ENCODE assay signal across 9 mouse cellular contexts in the genomic region with DNA sequence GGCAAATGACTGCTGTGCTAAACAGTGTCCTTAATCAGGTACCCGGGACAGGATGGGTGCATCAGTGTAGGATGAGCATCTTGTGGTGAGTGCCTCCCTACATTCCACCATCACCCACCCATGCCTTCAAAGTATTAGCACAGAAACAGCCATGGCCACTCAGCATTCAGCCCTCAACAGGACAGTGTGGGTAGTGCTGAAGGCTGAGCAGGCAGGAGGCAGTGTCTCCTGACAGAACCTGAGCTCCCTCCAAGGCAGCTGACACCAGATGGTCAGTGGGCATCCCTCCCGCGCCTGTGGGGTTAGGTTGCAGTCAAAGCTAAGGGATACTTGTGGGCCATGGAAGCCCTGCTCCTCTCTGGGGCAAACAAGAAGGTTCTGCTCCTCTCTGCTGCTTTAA.
A peak's percentile ranks its signal among the peaks of the same experiment; 100 is the strongest.
DNase-seq lines count a peak whose midpoint lies in the region; ATAC-seq and TF ChIP-seq lines count a peak whose summit lies in the region.
"Had no signal": no experiment of that assay in that cellular context is flagged by ENCODE, and none has a peak within 500 bp of the region (broad histone marks: within the 10 kb centered on the region; RNA-seq: fewer than 3 reads in every experiment).

No protein-coding gene starts in this region.

- H3K4me1 ChIP-seq in heart, embryonic 12.5 days (replicated peaks) = peaks cover 34% of the 10 kb centered on the region
- no peaks in the 10 kb centered on the region for H3K4me1 ChIP-seq in stomach, postnatal 0 days (replicated peaks; ENCODE audit: control insufficient read depth, insufficient read depth)

- no peak overlapping the region for H3K4me2 ChIP-seq in heart, embryonic 12.5 days
- H3K4me2 ChIP-seq in stomach, postnatal 0 days (replicated peaks; ENCODE audit: low read depth) = no peak overlapping the region

- H3K27ac ChIP-seq in heart, embryonic 12.5 days (ENCODE audit: poor library complexity, severe bottlenecking) = no peak overlapping the region
- no peak overlapping the region for H3K27ac ChIP-seq in stomach, postnatal 0 days (replicated peaks)

- TF ChIP-seq EP300 in stomach, postnatal 0 days (optimal IDR thresholded peaks at IDR 0.05) = no peak

- peak; percentile 45 to 48 for DNase-seq in heart, adult 18-20 months
- DNase-seq in right cerebral cortex, postnatal 14 days = peak; percentile 24
- no peak for DNase-seq in right cerebral cortex, postnatal 4 days
- peak; percentile 32 for DNase-seq in heart, adult 8-10 months (ENCODE audit: low spot score)
- no peak for DNase-seq in stomach, postnatal 0 days (ENCODE audit: low spot score)
- DNase-seq in spleen, postnatal 10 days (ENCODE audit: low spot score in 2 of 2) = no peak
- DNase-seq in kidney, adult 8-10 months = no peak

- no peaks in the 10 kb centered on the region for H3K9me3 ChIP-seq in heart, embryonic 12.5 days (replicated peaks)
- no peaks in the 10 kb centered on the region for H3K9me3 ChIP-seq in stomach, postnatal 0 days (ENCODE audit: control insufficient read depth, low read length)

- no peak overlapping the region for H3K9ac ChIP-seq in heart, embryonic 12.5 days
- H3K9ac ChIP-seq in stomach, postnatal 0 days (ENCODE audit: low read length) = no peak overlapping the region

- no peaks in the 10 kb centered on the region for H3K27me3 ChIP-seq in heart, embryonic 12.5 days (replicated peaks)
- H3K27me3 ChIP-seq in stomach, postnatal 0 days (ENCODE audit: control insufficient read depth, insufficient read depth, low read length) = no peaks in the 10 kb centered on the region
- H3K27me3 ChIP-seq: CH12.LX had no signal

- peak; percentile 24; the same call in 1 of the 2 replicates for TF ChIP-seq CTCF in stomach, postnatal 0 days (IDR thresholded peaks at IDR 0.05; ENCODE audit: low read depth)

- H3K36me3 ChIP-seq in heart, embryonic 12.5 days = peaks cover 54% of the 10 kb centered on the region
- H3K36me3 ChIP-seq in stomach, postnatal 0 days (ENCODE audit: control insufficient read depth, insufficient read depth, low read length) = peaks cover 9% of the 10 kb centered on the region; the same call in 1 of the 2 replicates

- H3K4me3 ChIP-seq in heart, embryonic 12.5 days = no peak overlapping the region
- H3K4me3 ChIP-seq in stomach, postnatal 0 days (ENCODE audit: low read depth, low read length) = no peak overlapping the region

- 66% methylated on average over 3 of the region's 3 CpGs for WGBS in heart, embryonic 12.5 days
- 55% methylated on average over 3 of the region's 3 CpGs for WGBS in stomach, postnatal 0 days

- ATAC-seq in heart, embryonic 12.5 days (ENCODE audit: insufficient number of reproducible peaks, low FRiP score) = no peak
- ATAC-seq in stomach, postnatal 0 days (ENCODE audit: low FRiP score, low TSS enrichment) = no peak

Comparison
In these comparisons a context has a peak if more than half of its experiments do, and no peak if none do; other contexts are left out.
1. DNase-seq: peak in heart, adult 18-20 months (2 of 2), right cerebral cortex, postnatal 14 days (single experiment) and heart, adult 8-10 months (single experiment); none in right cerebral cortex, postnatal 4 days (single experiment), stomach, postnatal 0 days (single experiment), spleen, postnatal 10 days (0 of 2) and kidney, adult 8-10 months (0 of 2).